Mouse (Mus musculus): ENCODE measurements around the gene Lrrc75a.

DNA sequence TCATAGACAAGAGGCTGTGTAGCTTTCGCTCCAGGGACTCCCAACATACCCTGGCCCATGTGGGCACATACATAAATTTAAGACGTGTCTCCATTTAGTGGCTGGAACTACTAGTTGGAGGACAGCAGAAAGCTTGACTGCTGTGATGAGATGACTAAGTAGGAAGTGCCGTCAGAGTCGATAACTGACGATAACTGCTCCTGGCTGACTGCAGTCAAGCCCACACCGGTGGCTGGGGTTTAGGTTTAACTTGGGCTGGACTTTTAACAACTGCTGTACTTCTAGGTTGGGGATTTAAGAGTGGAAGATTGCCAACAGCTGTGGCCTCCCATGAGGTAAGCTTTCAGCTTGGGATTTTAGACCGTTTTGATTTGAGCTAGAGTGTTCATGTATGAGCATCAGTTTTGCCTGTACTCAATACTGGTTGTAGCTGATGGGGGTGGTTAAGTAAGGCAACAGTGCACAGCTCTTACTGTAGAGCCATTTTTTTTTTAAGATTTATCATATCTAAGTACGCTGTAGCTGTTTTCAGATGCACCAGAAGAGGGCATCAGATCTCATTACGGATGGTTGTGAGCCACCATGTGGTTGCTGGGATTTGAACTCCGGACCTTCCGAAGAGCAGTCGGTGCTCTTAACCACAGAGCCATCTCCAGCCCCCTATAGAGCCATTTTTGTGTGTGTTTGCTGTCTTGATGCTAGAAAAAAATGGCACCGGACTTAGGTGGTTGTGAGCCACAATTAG, 44.8 kb downstream of the Lrrc75a start:
- no peak for TF ChIP-seq POLR2A (IDR thresholded peaks at IDR 0.05; ENCODE audit: insufficient read depth, low read depth, low read length)
- TF ChIP-seq CTCF (IDR thresholded peaks at IDR 0.05; ENCODE audit: insufficient read depth, low read depth, low read length): no peak
